Mouse (Mus musculus) fat pad, adult 2 months (tissue): ENCODE measurements around the gene Flnb.

Experiments
- DNase-seq: peaks from one replicate; pipeline ENCODE4 v3.0.0-alpha.2; 2011; ENCODE audit warnings: low read depth, low spot score; ENCODE audit errors: extremely low read depth

Flnb gene

GRCm38 (mm10) chr14:7817770-7818462, at the start of gene Flnb:
Gene Flnb (plus strand): TSS chr14:7817957.
- DNase-seq: no peak

GRCm38 (mm10) chr14:7773714-7774389, 43.9 kb upstream of the Flnb start:
- DNase-seq: no peak

GRCm38 (mm10) chr14:7786073-7786472, 31.7 kb upstream of the Flnb start:
- no peak for DNase-seq

- no peak for DNase-seq
These were observed 28.3 kb upstream of the Flnb start for GRCm38 (mm10) chr14:7789266-7790030.

GRCm38 (mm10) chr14:7791061-7791531, 26.7 kb upstream of the Flnb start:
- no peak for DNase-seq

- no peak for DNase-seq
These were observed 26.1 kb upstream of the Flnb start, which contains the start of gene Gm26661 for GRCm38 (mm10) chr14:7791532-7792159. Gene Gm26661 (plus strand): TSS chr14:7791587.

GRCm38 (mm10) chr14:7795961-7796360, 21.8 kb upstream of the Flnb start:
- no peak for DNase-seq

- no peak for DNase-seq
These were observed 17.1 kb upstream of the Flnb start for GRCm38 (mm10) chr14:7800611-7801010.

- DNase-seq: no peak
These were observed 15.9 kb upstream of the Flnb start for GRCm38 (mm10) chr14:7801831-7802230.

GRCm38 (mm10) chr14:7803874-7804557, 13.7 kb upstream of the Flnb start:
- DNase-seq: no peak

- no peak for DNase-seq
These were observed 13.2 kb upstream of the Flnb start for GRCm38 (mm10) chr14:7804558-7804905.

- DNase-seq: no peak
These were observed 10.0 kb upstream of the Flnb start for GRCm38 (mm10) chr14:7807711-7808110.

GRCm38 (mm10) chr14:7808501-7808981, 9.2 kb upstream of the Flnb start:
- no peak for DNase-seq

- DNase-seq: no peak
These were observed 8.5 kb upstream of the Flnb start for GRCm38 (mm10) chr14:7809043-7809955.

- no peak for DNase-seq
These were observed 835 bp downstream of the Flnb start for GRCm38 (mm10) chr14:7818463-7819121.

GRCm38 (mm10) chr14:7819446-7819845, 1.7 kb downstream of the Flnb start:
- no peak for DNase-seq

GRCm38 (mm10) chr14:7821341-7821740, 3.6 kb downstream of the Flnb start:
- no peak for DNase-seq

GRCm38 (mm10) chr14:7822693-7823092, 4.9 kb downstream of the Flnb start:
- DNase-seq: no peak

- DNase-seq: no peak
These were observed 7.0 kb downstream of the Flnb start for GRCm38 (mm10) chr14:7824651-7825268.
